ENCODE assay signal across 8 mouse cellular contexts in genomic region chr5:32747650-32748375, GRCm38 (mm10). TPM values are rescaled to one million over a fixed set of nuclear protein-coding genes. Genes with fewer than 3 reads are reported as not detected.
DNase-seq lines count a peak whose midpoint lies in the region; ATAC-seq and TF ChIP-seq lines count a peak whose summit lies in the region.

No protein-coding gene starts in this region.

- intact Hi-C loops in gastrocnemius, postnatal 14 days (cut with DNase I; ENCODE audit: low total_unique reads): loop anchor here (10.0 kb wide), 1 partner anchor 153 kb away; no protein-coding TSS in a partner anchor

- no peaks in the 10 kb centered on the region for H3K27me3 ChIP-seq in heart, embryonic 10.5 days (ENCODE audit: insufficient read depth, poor library complexity, severe bottlenecking)
- H3K27me3 ChIP-seq in kidney, postnatal 0 days (ENCODE audit: insufficient read depth, low read length): no peaks in the 10 kb centered on the region

- no peak for ATAC-seq in kidney, postnatal 0 days (replicated peaks; ENCODE audit: low FRiP score, low read depth)

- peak; percentile 91 for TF ChIP-seq CTCF in kidney, postnatal 0 days (IDR thresholded peaks at IDR 0.05; ENCODE audit: low read depth)

- H3K4me3 ChIP-seq in heart, embryonic 10.5 days: no peak overlapping the region
- no peak overlapping the region for H3K4me3 ChIP-seq in kidney, postnatal 0 days (replicated peaks; ENCODE audit: low read depth, low read length)

- H3K27ac ChIP-seq in heart, embryonic 10.5 days: no peak overlapping the region
- H3K27ac ChIP-seq in kidney, postnatal 0 days: no peak overlapping the region

- H3K9me3 ChIP-seq in heart, embryonic 10.5 days: no peaks in the 10 kb centered on the region
- H3K9me3 ChIP-seq in kidney, postnatal 0 days (replicated peaks; ENCODE audit: low read length): no peaks in the 10 kb centered on the region

- peaks cover 40% of the 10 kb centered on the region for H3K4me1 ChIP-seq in heart, embryonic 10.5 days
- peaks cover 14% of the 10 kb centered on the region; the same call in 1 of the 2 replicates for H3K4me1 ChIP-seq in kidney, postnatal 0 days (replicated peaks; ENCODE audit: insufficient read depth, low read length)

- no peak overlapping the region for H3K4me2 ChIP-seq in kidney, postnatal 0 days (ENCODE audit: low read length)

- 62% methylated on average over 6 of the region's 6 CpGs for WGBS in heart, embryonic 10.5 days
- 63% methylated on average over 6 of the region's 6 CpGs for WGBS in kidney, postnatal 0 days

- peak; percentile 96 for DNase-seq in heart, adult 11 months
- DNase-seq in heart, embryonic 10.5 days (ENCODE audit: low spot score): no peak
- DNase-seq in Muller cell, postnatal 12 days (ENCODE audit: inconsistent ontology term): peak; percentile 50
- peak; percentile 72 to 77 for DNase-seq in cerebellum, postnatal 10 days
- DNase-seq in gastrocnemius, postnatal 14 days: peak; percentile 48
- peak; percentile 83 for DNase-seq in kidney, postnatal 0 days (ENCODE audit: low spot score)
- peak; percentile 56 to 60 for DNase-seq in lung, adult 18-20 months
- DNase-seq in retina, postnatal 7 days (ENCODE audit: low read depth, low spot score): peak; percentile 60

- no peak overlapping the region for H3K9ac ChIP-seq in kidney, postnatal 0 days (ENCODE audit: low read depth, low read length)

- H3K36me3 ChIP-seq in heart, embryonic 10.5 days: no peaks in the 10 kb centered on the region; the same call in 1 of the 2 replicates
- H3K36me3 ChIP-seq in kidney, postnatal 0 days (ENCODE audit: insufficient read depth, low read length): no peaks in the 10 kb centered on the region

RNA-seq across cellular contexts. Expression of gene Pisd, which starts 37.6 kb away (rescaled TPM):
- 60.5 and 65.5 TPM in 2 replicates for polyA plus RNA-seq in heart, embryonic 10.5 days (2016; fragmentation: Nextera tagmentation; extraction: Ambion mirVana)
- total RNA-seq in gastrocnemius, postnatal 14 days (2021): 10 to 100 TPM; 19.1 to 20.5 TPM
- 74.8 and 78.3 TPM in 2 replicates for polyA plus RNA-seq in kidney, postnatal 0 days (2015; fragmentation: Nextera tagmentation; extraction: Ambion mirVana)
